Mouse (Mus musculus) thymus, adult 2 months (tissue): Measurements from ENCODE around the gene Cln6. TPM values are rescaled to one million over a fixed set of nuclear protein-coding genes. Genes with fewer than 3 reads are reported as not detected.

Experiments
- DNase-seq: peaks from one replicate; pipeline ENCODE4 v3.0.0; 2021
- H3K27ac ChIP-seq: fragments of 200-500 bp; 2 replicates; pipeline ENCODE4 v1.5.1; 2012; ENCODE audit warnings: low read length, control low read depth; ENCODE audit not compliant: control insufficient read depth, insufficient read depth
- H3K27me3 ChIP-seq: fragments of 200-500 bp; 2 replicates; pipeline ENCODE4 v1.6.1; 2012; ENCODE audit warnings: mild to moderate bottlenecking, low read length, moderate library complexity, mixed read lengths; ENCODE audit not compliant: control insufficient read depth, insufficient read depth
- H3K36me3 ChIP-seq: fragments of 200-500 bp; 2 replicates; pipeline ENCODE4 v1.6.1; 2012; ENCODE audit warnings: mild to moderate bottlenecking, low read length, moderate library complexity; ENCODE audit not compliant: control insufficient read depth, insufficient read depth
- H3K4me1 ChIP-seq: fragments of 200-500 bp; replicated peaks from 2 replicates; pipeline ENCODE4 v1.6.1; 2012; ENCODE audit warnings: low read length; ENCODE audit not compliant: control insufficient read depth, insufficient read depth
- H3K4me3 ChIP-seq: fragments of 200-500 bp; 2 replicates; pipeline ENCODE4 v1.5.1; 2012; ENCODE audit warnings: mild to moderate bottlenecking, low read length, control low read depth, moderate library complexity; ENCODE audit not compliant: control insufficient read depth, insufficient read depth
- CTCF ChIP-seq: fragments of 200-500 bp; IDR thresholded peaks from 2 replicates; pipeline ENCODE4 v1.5.1; 2012; ENCODE audit warnings: mild to moderate bottlenecking, control low read depth, low read length, moderate library complexity, borderline replicate concordance; ENCODE audit not compliant: control insufficient read depth, poor library complexity, insufficient read depth; ENCODE audit errors: extremely low read depth
- POLR2A ChIP-seq: fragments of 200-500 bp; IDR thresholded peaks from 2 replicates; pipeline ENCODE4 v1.6.1; 2012; ENCODE audit warnings: mild to moderate bottlenecking, low read length, control low read depth, moderate library complexity; ENCODE audit not compliant: control insufficient read depth, poor library complexity, insufficient read depth; ENCODE audit errors: extremely low read depth
- WGBS: fragments of 180-500 bp; shearing (Covaris S2); methylation state at CpG from one replicate; pipeline ENCODE4 v1.1.7; 2018; 5-methylcytosine and 5-hydroxymethylcytosine counted together
- polyA plus RNA-seq: library from polyadenylated mRNA; depleted of rRNA; stranded (reverse); fragments of >200 nt; gene quantifications from 2 replicates; pipeline ENCODE4 v1.2.3, GENCODE M21; 2012; rRNA removed

Gene Cln6
- polyA plus RNA-seq, 1 experiment: 83.6 TPM

DNA sequence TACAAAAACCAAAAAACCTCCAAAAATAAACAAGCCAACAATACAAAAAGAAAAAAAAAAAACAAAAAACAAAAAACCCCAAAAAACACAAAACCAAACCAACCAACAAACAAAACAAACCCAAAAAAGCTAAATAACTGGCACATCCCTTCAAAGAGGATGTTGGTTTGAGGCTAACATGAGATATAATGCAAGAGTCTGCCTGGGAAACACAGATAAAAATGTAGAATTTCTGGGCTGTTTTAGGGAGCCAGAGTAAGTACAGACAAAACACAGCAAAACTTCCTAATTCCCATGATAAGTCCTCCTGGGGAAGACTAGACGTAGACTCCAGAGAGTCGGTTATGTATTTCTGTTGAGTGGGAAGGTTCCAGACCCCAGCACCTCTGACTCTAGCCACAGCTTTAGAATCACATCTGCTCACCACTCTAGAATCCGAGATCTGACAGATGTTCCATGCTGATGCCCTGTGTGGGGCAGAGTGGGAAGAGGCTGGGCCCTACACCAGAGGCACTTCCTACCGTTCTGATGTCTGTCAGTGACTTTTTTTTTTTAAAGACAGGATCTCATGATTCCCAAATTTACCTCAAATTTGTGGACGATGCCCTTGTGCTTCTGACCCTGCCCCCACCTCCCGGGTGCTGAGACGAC lies 38.5 kb downstream of the Cln6 start:
- no peaks in the 10 kb centered on the region for H3K27me3 ChIP-seq
- TF ChIP-seq POLR2A (no peak), CTCF (no peak)
- H3K27ac ChIP-seq: no peak overlapping the region
- H3K4me3 ChIP-seq: no peak overlapping the region
- peaks cover 3% of the 10 kb centered on the region; the same call in 1 of the 2 replicates for H3K4me1 ChIP-seq
- DNase-seq: no peak
- peaks cover 13% of the 10 kb centered on the region for H3K36me3 ChIP-seq
- 82% methylated on average over 7 of the region's 7 CpGs for WGBS

GRCm38 (mm10) chr9:62877825-62878224 lies 39.2 kb downstream of the Cln6 start:
- H3K27me3 ChIP-seq: no peaks in the 10 kb centered on the region
- TF ChIP-seq CTCF: no peak
- no peak for TF ChIP-seq POLR2A
- peaks cover 19% of the 10 kb centered on the region for H3K36me3 ChIP-seq
- H3K27ac ChIP-seq: no peak overlapping the region
- 95% methylated on average over 2 of the region's 2 CpGs for WGBS
- H3K4me1 ChIP-seq: peaks cover 3% of the 10 kb centered on the region; the same call in 1 of the 2 replicates
- DNase-seq: no peak
- no peak overlapping the region for H3K4me3 ChIP-seq

DNA sequence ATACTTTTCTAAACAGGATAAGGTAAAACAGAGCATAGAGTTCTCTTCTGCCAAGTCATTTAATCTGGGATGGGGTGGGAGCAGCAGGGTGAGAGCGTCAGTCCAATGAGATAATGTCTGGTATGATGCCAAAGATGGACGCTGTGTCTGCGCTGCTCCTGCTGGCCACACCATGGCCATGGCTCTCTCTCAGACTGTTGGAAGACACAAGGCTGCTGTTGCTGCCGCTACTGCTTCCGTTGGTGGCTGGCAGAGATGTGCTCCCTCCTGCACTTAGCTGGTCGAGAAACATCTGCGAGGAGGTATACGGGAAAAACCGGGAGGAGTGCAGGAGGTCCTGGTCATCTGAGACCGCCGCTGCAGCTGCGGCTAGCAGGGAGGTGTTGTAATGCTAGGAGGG lies 43.3 kb downstream of the Cln6 start:
- peaks cover 56% of the 10 kb centered on the region for H3K36me3 ChIP-seq
- H3K27ac ChIP-seq: no peak overlapping the region
- TF ChIP-seq POLR2A: no peak
- H3K27me3 ChIP-seq: no peaks in the 10 kb centered on the region
- DNase-seq: no peak
- H3K4me1 ChIP-seq: no peaks in the 10 kb centered on the region
- H3K4me3 ChIP-seq: no peak overlapping the region
- 93% methylated on average over 12 of the region's 12 CpGs for whole genome bisulfite sequencing

DNA sequence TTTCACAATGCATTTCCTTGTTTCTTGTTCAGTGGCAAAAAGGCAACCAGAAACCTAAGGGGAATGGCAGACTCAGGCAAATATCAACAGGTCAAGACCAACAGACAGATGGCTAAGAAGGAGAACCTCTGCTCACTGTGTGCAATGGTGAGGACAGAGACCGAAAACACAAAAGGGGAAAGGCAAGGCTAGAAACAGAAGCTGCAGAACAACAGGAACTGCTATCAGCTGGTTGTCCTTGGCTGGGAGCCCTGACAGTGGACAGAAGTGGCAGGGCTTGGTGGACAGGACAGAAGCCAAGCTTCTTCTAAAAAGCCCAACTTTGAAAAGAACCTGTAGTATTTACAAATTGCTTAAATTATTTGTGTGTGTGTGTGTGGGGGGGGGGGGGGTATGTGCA lies 55.9 kb downstream of the Cln6 start:
- H3K27ac ChIP-seq: no peak overlapping the region
- H3K4me3 ChIP-seq: no peak overlapping the region
- TF ChIP-seq CTCF: no peak
- no peak for TF ChIP-seq POLR2A
- no peaks in the 10 kb centered on the region for H3K27me3 ChIP-seq
- no peaks in the 10 kb centered on the region for H3K4me1 ChIP-seq
- peaks cover 38% of the 10 kb centered on the region for H3K36me3 ChIP-seq
- DNase-seq: no peak
- WGBS: 96% methylated on average over 1 of the region's 1 CpGs

Other genes starting within 250 kb of the Cln6 start
- 0.45 and 0.47 TPM in 2 replicates for gene Itga11, start 161.0 kb upstream of the Cln6 start, polyA plus RNA-seq
- gene Fem1b, start 26.9 kb upstream of the Cln6 start, polyA plus RNA-seq: 15.3 and 20.5 TPM in 2 replicates
- 0.99 and 1.9 TPM in 2 replicates for gene Calml4, start 19.3 kb downstream of the Cln6 start, polyA plus RNA-seq
- 60.9 and 64.3 TPM in 2 replicates for gene Pias1, start 149.1 kb downstream of the Cln6 start, polyA plus RNA-seq